Mouse (Mus musculus) heart, adult 2 months (tissue): ENCODE measurements around the gene Mab21l3. TPM values are rescaled to one million over a fixed set of nuclear protein-coding genes. Genes with fewer than 3 reads are reported as not detected.
A peak's percentile ranks its signal among the peaks of the same experiment; 100 is the strongest.
"Not testable (repeated sequence)": the region's sequence is repeated elsewhere in the genome, so short reads cannot be mapped to it uniquely, and the experiment has no call there.

ENCODE experiments used
- DNase-seq, 2 experiments: peaks; one replicate each; pipeline ENCODE4 v3.0.0; 2021
- H3K27ac ChIP-seq: fragments of 200-600 bp; 2 replicates; pipeline ENCODE4 v1.8.1; 2022
- H3K27me3 ChIP-seq: fragments of 200-500 bp; 2 replicates; pipeline ENCODE4 v1.6.1; 2012; ENCODE audit warnings: mild to moderate bottlenecking, low read length, inconsistent platforms, mixed read lengths; ENCODE audit not compliant: control insufficient read depth, insufficient read depth
- H3K36me3 ChIP-seq: fragments of 200-500 bp; 2 replicates; pipeline ENCODE4 v1.6.1; 2012; ENCODE audit warnings: low read length, inconsistent platforms; ENCODE audit not compliant: control insufficient read depth, insufficient read depth
- H3K4me1 ChIP-seq: fragments of 200-500 bp; 2 replicates; pipeline ENCODE4 v1.6.1; 2011; ENCODE audit warnings: low read length; ENCODE audit not compliant: control insufficient read depth, insufficient read depth
- H3K4me3 ChIP-seq: fragments of 200-600 bp; 2 replicates; pipeline ENCODE4 v1.8.1; 2022
- H3K79me2 ChIP-seq: fragments of 200-500 bp; replicated peaks from 2 replicates; pipeline ENCODE4 v1.6.1; 2012; ENCODE audit warnings: mild to moderate bottlenecking, inconsistent platforms, low read length, moderate library complexity, mixed read lengths; ENCODE audit not compliant: control insufficient read depth, insufficient read depth
- H3K9ac ChIP-seq: fragments of 200-500 bp; 2 replicates; pipeline ENCODE4 v1.6.1; 2012; ENCODE audit warnings: low read depth, mild to moderate bottlenecking, control low read depth, inconsistent platforms, low read length, mixed read lengths
- CTCF ChIP-seq: fragments of 200-600 bp; IDR thresholded peaks from 2 replicates; pipeline ENCODE4 v1.8.1; 2022; ENCODE audit warnings: antibody characterized with exemption, mild to moderate bottlenecking, moderate library complexity
- EP300 ChIP-seq: fragments of 200-500 bp; IDR thresholded peaks from 2 replicates; pipeline ENCODE4 v1.6.1; 2011; ENCODE audit warnings: low read depth, low read length, control low read depth; ENCODE audit not compliant: insufficient read depth
- POLR2A ChIP-seq: fragments of 200-500 bp; IDR thresholded peaks from 2 replicates; pipeline ENCODE4 v1.6.1; 2011; ENCODE audit warnings: mild to moderate bottlenecking, low read depth, low read length, control low read depth; ENCODE audit not compliant: insufficient read depth
- WGBS: fragments of 180-500 bp; shearing (Covaris S2); methylation state at CpG from one replicate; pipeline ENCODE4 v1.1.7; 2018; 5-methylcytosine and 5-hydroxymethylcytosine counted together
- intact Hi-C: fragments of 180-260 bp; cut with DNase I; formaldehyde crosslinking; loops from one replicate; pipeline ENCODE4 v1.15.1; 2025
- polyA plus RNA-seq: library from polyadenylated mRNA; depleted of rRNA; stranded (reverse); fragments of >200 nt; gene quantifications from 2 replicates; pipeline ENCODE4 v1.2.3, GENCODE M21; 2012
- total RNA-seq, 2 experiments: library from RNA; stranded (reverse); gene quantifications; 2 replicates each; pipeline ENCODE4 v1.2.3; 2021

Gene Mab21l3
- total and polyA plus RNA-seq, 3 experiments, result 0.16 TPM; not detected in 2

DNA sequence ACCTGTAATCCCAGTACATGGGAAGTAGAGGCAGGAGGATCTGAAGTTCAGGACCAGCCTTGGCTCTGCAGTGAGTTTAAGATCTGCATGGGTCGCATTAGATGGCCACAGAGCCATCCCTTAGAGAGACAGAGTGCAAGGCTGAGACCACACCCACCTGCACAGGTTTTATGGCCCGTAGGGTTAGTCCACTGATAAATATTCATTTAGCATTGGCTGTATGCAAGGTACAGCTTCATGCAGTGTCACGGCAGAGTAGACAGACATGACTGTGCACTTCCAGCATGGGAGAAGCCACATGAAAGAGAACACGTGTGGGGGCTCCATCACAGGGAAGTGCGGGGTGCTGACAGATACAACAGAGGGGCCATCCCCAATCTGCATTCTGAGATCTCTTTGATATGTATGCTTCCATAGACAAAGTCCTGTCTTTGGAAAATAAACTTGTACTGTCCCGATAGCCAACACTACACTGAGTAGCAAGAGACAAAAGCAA, 21.5 kb downstream of the Mab21l3 start:
- no peak for TF ChIP-seq CTCF
- no peak for TF ChIP-seq POLR2A
- no peak for TF ChIP-seq EP300
- Histone ChIP-seq H3K4me3 (no peak overlapping the region), H3K4me1 (no peaks in the 10 kb centered on the region), H3K27me3 (no peaks in the 10 kb centered on the region), H3K27ac (no peak overlapping the region), H3K36me3 (no peaks in the 10 kb centered on the region), H3K9ac (no peak overlapping the region), H3K79me2 (no peaks in the 10 kb centered on the region)
- no peak for DNase-seq
- intact Hi-C loops, result no loop called here
- WGBS, result 82% methylated on average over 6 of the region's 6 CpGs

DNA sequence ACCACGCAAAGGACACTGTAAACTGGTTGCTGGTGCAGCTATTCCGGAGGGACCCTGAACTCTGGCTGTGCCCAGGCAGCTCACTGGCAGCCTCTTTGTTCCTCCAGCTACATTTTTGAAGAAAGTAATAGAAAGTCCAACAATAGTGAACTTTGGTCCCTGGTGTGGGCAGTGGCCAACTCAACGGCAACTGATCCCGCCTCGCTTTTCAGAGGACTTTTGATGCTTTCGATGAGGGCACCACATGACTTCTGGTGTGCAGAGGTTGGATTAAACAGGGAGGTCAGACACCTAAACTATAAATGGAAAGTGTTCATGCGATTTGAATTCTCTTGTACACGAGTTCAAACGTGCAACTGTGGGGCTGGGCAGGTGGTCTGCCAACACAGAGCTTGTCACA, 24.4 kb downstream of the Mab21l3 start:
- DNase-seq, result no peak
- no peak overlapping the region for H3K9ac ChIP-seq
- 72% methylated on average over 9 of the region's 9 CpGs for WGBS

DNA sequence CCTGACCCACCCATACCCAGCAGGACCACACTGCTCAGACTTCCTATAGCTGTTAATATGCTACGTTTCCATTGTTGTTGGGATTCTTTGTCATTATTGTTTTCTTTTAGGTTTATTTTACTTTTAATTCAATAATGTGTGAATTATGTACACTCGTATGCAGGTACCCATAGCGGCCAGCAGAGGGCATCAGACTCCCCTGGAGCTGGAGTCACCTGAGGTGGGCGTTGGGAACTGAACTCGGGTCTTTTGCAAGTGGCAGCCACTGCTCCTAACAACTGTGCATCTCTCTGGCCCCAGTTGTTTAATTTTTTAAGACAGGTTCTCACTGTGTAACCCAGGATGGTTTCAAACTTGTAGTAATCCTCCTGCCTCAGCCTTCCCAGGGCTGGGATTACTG, 26.7 kb downstream of the Mab21l3 start:
- Histone ChIP-seq H3K36me3 (no peaks in the 10 kb centered on the region), H3K79me2 (no peaks in the 10 kb centered on the region), H3K4me1 (no peaks in the 10 kb centered on the region), H3K27me3 (no peaks in the 10 kb centered on the region), H3K27ac (no peak overlapping the region), H3K4me3 (no peak overlapping the region), H3K9ac (no peak overlapping the region)
- 80% methylated on average over 5 of the region's 5 CpGs for WGBS
- no peak for DNase-seq
- intact Hi-C loops, result no loop called here
- TF ChIP-seq CTCF, result peak; percentile 43
- TF ChIP-seq EP300, result no peak

More for the DNA sequence above, 24.4 kb downstream of the Mab21l3 start:
- intact Hi-C loops, result no loop called here
- Histone ChIP-seq H3K36me3 (no peaks in the 10 kb centered on the region), H3K27ac (no peak overlapping the region), H3K79me2 (no peaks in the 10 kb centered on the region), H3K27me3 (no peaks in the 10 kb centered on the region), H3K4me1 (no peaks in the 10 kb centered on the region), H3K4me3 (no peak overlapping the region)
- TF ChIP-seq CTCF (no peak), POLR2A (no peak), EP300 (no peak)

DNA sequence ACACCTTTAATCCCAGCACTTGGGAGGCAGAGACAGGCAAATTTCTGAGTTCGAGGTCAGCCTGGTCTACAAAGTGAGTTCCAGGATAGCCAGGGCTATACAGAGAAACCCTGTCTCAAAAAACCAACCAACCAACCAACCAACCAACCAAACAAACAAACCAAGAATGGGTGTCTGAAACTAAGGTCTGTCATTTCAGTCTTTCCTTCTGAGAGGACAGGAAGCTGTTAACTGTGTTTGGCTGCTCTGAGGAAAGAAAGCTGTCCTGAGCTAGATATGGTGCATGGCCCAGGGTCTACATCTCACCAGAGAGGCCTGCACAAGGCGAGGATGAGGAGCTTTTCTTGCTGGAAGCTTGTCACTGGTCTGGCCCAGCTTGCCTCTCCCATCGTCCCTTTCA, 28.1 kb downstream of the Mab21l3 start:
- WGBS, result 83% methylated on average over 3 of the region's 3 CpGs
- H3K4me3 ChIP-seq, H3K79me2 ChIP-seq, H3K4me1 ChIP-seq, H3K27ac ChIP-seq, H3K9ac ChIP-seq, H3K27me3 ChIP-seq, DNase-seq, intact Hi-C loops, H3K36me3 ChIP-seq: not testable (repeated sequence)

DNA sequence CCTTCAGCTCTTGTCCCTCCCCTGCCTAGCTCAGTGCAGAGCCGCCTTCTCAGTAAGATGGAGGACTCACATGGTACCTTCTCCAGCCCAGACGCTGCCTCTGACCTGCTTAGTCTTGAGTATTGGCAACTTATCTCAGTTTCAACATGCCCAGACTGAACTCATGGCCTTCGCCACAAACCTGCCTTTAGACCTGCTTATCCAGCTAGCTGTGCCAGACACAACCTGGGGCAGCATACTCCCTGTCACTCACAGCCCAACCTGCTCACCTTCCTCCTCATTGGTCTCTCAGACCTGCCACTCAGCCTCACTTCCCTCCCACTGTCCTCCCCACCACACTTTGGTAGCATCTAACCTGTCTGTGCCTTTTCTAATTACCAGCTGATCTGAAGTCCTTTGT, 32.8 kb downstream of the Mab21l3 start:
- DNase-seq, result no peak
- no peaks in the 10 kb centered on the region for H3K27me3 ChIP-seq
- no peaks in the 10 kb centered on the region for H3K36me3 ChIP-seq
- no peaks in the 10 kb centered on the region for H3K79me2 ChIP-seq
- no peak overlapping the region for H3K9ac ChIP-seq
- H3K27ac ChIP-seq, result no peak overlapping the region
- H3K4me1 ChIP-seq, result no peaks in the 10 kb centered on the region
- WGBS, result 83% methylated on average over 3 of the region's 3 CpGs
- no peak overlapping the region for H3K4me3 ChIP-seq
- TF ChIP-seq POLR2A (no peak), EP300 (no peak), CTCF (no peak)
- intact Hi-C loops, result no loop called here

DNA sequence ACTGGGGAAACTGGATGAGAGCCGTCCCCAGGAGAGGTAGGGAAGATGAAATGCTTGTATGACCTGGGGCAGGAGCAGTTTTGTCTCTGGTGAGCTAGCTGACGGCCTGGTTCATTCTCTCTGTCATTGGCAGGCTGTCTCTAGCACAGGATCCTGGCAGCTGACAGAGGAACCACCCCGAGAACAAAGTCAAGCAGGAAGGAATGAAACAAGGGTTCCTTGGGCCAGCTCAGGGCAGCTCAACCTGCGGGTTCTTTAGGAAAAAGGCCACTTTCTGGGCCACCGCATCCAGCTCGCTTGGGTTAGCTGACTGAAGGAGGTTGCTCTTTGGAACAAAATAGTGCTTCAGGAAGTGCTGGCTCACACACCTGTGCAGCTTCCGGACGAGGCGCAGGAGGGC, 34.0 kb downstream of the Mab21l3 start:
- H3K4me1 ChIP-seq, result no peaks in the 10 kb centered on the region
- no peak for DNase-seq
- no peaks in the 10 kb centered on the region for H3K27me3 ChIP-seq
- TF ChIP-seq CTCF (no peak), EP300 (no peak), POLR2A (no peak)
- no peak overlapping the region for H3K4me3 ChIP-seq
- no peaks in the 10 kb centered on the region for H3K79me2 ChIP-seq
- 79% methylated on average over 9 of the region's 9 CpGs for WGBS
- intact Hi-C loops, result loop anchor here (5.0 kb wide), 3 partner anchors 442 to 842 kb away; no protein-coding TSS in a partner anchor
- no peak overlapping the region for H3K9ac ChIP-seq
- H3K36me3 ChIP-seq, result no peaks in the 10 kb centered on the region
- no peak overlapping the region for H3K27ac ChIP-seq
